Mouse (Mus musculus) retina, embryonic 14.5 days (tissue): ENCODE measurements around the gene Gm21972.

Experiments
- DNase-seq: peaks from one replicate; pipeline ENCODE4 v3.0.0-alpha.2; 2015; ENCODE audit warnings: low spot score

Gm21972 gene

GRCm38 (mm10) chr1:86161061-86161460, 27.6 kb downstream of the Gm21972 start:
- DNase-seq, result no peak

DNA sequence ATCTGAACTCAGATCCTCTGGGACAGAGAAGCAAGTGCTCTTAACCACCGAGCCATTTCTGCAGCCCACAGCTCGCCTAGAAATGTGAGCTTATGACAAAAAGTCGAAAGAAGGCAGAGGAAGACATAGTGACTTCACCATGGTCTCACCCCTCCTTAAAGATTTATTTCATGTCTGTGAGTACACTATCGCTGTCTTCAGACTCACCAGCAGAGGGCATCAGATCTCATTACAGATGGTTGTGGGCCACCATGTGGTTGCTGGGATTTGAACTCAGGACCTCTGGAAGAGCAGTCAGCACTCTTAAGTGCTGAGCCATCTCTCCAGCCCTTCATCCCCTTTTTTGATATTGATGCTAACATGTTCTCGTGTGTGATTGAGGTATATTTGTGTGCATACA, 41.2 kb downstream of the Gm21972 start:
- no peak for DNase-seq

DNA sequence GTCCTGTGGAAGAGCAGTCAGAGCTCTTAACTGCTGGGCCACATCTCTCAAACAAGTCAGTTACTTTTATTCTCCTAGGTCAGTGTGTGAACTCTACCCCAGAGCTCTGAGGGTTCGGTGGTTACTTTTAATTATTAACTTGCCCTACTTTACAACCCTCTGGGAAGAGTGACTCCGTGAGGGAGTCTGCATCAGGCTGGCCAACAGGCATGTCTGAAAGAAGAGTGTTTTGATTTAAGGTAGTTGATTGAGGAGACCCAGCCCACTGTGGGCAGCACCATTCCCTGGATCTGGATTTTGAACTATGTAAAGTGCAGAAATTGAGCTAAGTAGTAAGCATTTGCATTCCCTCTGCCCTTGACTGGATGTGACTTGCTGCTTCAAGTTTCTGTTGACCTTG, 42.6 kb downstream of the Gm21972 start:
- no peak for DNase-seq

GRCm38 (mm10) chr1:86178462-86179253, 45.2 kb downstream of the Gm21972 start:
- DNase-seq, result peak; percentile 96

DNA sequence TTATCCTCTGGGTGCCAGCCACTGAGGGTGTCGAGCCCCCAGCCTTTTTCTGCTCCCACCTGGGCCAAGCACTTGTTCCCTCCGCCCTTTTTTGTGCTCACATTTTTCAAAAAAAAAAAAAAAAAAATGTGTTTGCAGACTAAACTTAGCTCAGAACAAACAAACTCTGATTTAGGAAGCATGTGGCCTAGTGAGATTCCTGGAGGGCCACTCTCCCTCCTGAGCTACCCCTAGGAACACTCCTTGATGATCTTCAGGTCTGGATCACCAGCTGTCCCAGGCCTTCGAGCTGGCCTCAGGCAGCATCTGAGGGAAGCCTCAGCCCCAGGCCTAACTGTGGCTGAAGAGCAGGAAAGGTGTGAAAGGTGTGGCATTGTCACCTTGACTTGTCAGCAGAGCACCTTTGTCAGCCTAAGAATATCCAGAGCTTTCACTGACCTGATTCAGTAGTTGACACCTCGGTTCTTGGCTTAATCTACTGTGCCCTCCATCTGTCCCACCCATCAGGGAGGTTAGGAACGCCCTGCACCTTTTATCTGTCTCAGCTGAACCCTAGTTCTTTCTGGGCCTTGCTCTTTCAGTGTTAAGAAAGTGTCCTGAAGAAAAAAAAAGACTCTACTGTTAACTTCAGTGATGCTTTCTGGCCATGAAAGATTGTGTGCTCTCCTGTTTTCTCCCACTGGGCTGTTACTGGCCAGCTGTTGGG, 48.7 kb downstream of the Gm21972 start:
- no peak for DNase-seq

- no peak for DNase-seq
These were observed 50.3 kb downstream of the Gm21972 start for GRCm38 (mm10) chr1:86183577-86184263.

- DNase-seq, result no peak
These were observed 53.3 kb downstream of the Gm21972 start for GRCm38 (mm10) chr1:86186762-86187161.

- DNase-seq, result no peak
These were observed 54.4 kb downstream of the Gm21972 start for GRCm38 (mm10) chr1:86187856-86188255.

DNA sequence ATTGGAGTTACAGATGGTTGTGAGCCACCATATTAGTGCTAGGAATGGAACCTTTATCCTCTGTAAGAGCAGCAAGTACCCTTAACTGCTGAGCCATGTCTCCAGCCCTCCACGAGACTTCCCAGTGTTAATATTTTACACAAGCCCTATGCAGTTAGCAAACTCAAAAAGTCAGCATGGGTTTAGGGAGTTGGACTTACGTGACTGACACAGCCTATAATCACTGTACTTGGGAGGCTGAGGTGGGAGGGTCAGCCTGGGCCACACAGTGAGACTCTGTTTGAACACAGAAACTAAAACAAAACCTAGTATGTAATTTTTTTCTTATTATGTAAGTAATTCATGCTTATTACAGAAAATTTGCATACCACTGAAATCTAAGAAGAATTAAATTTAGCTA, 54.8 kb downstream of the Gm21972 start:
- no peak for DNase-seq

- no peak for DNase-seq
These were observed 55.7 kb downstream of the Gm21972 start for GRCm38 (mm10) chr1:86189034-86189702.

GRCm38 (mm10) chr1:86190843-86191242, 57.4 kb downstream of the Gm21972 start:
- no peak for DNase-seq

- no peak for DNase-seq
These were observed 60.6 kb downstream of the Gm21972 start for GRCm38 (mm10) chr1:86194044-86194443.

DNA sequence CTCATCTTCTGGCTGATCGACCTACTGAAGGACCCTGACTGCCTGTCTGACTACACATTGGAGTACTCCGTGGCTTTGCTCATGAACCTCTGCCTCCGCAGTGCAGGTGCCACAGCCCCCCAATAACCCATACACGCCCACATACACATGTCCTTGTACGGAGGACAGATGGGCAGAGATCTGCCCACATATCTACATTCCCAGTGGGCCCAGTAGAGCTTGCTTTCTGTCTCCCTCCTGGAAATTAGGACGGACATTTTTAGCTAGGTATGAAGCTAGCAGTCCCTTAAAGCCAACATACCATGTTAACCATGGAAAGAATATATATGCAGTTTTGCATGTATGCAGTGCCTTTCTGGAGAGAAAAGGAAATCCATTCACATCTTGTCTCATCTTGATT, 64.8 kb downstream of the Gm21972 start:
- DNase-seq, result no peak

GRCm38 (mm10) chr1:86199026-86199425, 65.6 kb downstream of the Gm21972 start:
- no peak for DNase-seq

DNA sequence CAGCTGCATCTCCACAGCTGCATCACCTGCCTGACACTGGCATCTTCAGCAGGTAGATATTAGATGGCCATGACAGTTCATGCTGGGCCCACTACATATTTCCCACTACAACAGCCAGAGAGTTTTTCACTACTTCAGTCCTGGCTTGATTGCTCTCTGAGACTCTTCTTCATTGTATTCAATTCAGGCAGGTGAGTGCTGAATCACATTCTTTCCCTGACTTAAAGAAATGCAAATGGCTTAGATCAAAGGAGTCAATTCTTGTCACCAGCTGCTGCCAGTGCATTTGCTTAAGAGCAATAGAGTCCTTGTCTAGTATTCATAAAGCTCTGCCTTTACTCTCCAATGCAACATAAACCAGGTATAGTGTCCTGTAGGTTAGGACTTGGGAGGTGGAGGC, 67.9 kb downstream of the Gm21972 start:
- no peak for DNase-seq

GRCm38 (mm10) chr1:86202617-86203219, 69.3 kb downstream of the Gm21972 start:
- no peak for DNase-seq

DNA sequence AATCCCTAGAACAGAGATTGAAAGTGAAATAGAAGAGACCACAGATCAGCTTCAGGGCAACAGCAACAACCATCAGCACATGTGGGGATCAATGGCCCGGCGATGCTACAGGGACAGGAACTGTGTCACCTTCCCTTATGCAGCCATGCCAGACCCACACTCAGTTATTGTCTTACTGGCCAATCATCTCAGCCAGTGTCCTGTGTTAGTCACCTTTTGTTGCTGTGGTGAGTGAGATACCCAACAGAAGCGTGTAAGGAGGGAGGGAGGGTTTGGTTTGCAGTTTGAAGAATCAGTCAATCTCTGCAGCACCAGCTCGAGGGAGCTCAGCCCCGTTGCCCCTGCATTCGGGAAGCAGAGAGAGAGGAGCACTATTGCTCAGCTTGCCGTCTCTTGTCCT, 77.2 kb downstream of the Gm21972 start:
- no peak for DNase-seq

- no peak for DNase-seq
These were observed 78.1 kb downstream of the Gm21972 start for GRCm38 (mm10) chr1:86211498-86211897.
